Mouse (Mus musculus) heart, embryonic 11.5 days (tissue): ENCODE data around the gene Satb1. TPM values are rescaled to one million over a fixed set of nuclear protein-coding genes. Genes with fewer than 3 reads are reported as not detected.

Source experiments
- ATAC-seq: fragments of 200-750 bp; cut with Nextera tagmentation; replicated peaks from 2 replicates; pipeline ENCODE4 v1.8.0; 2017; ENCODE audit warnings: moderate library complexity; ENCODE audit not compliant: insufficient number of reproducible peaks, low FRiP score, low TSS enrichment
- H3K27ac ChIP-seq: fragments of 300-500 bp; sonication (generic); 2 replicates; pipeline ENCODE4 v1.5.1; 2014; ENCODE audit warnings: mild to moderate bottlenecking, low read depth, low read length
- H3K27me3 ChIP-seq: fragments of 300-500 bp; sonication (generic); 2 replicates; pipeline ENCODE4 v1.6.1; 2014; ENCODE audit warnings: mild to moderate bottlenecking, low read length, mixed read lengths; ENCODE audit not compliant: control insufficient read depth, insufficient read depth
- H3K36me3 ChIP-seq: fragments of 300-500 bp; sonication (generic); 2 replicates; pipeline ENCODE4 v1.6.1; 2014; ENCODE audit warnings: mild to moderate bottlenecking, low read length, moderate library complexity, mixed read lengths; ENCODE audit not compliant: control insufficient read depth, insufficient read depth
- H3K4me1 ChIP-seq: fragments of 300-500 bp; sonication (generic); 2 replicates; pipeline ENCODE4 v1.6.1; 2014; ENCODE audit warnings: low read length; ENCODE audit not compliant: control insufficient read depth, insufficient read depth
- H3K4me2 ChIP-seq: fragments of 300-500 bp; sonication (generic); 2 replicates; pipeline ENCODE4 v1.6.1; 2014; ENCODE audit warnings: mild to moderate bottlenecking, moderate library complexity
- H3K4me3 ChIP-seq: fragments of 300-500 bp; sonication (generic); 2 replicates; pipeline ENCODE4 v1.5.1; 2014; ENCODE audit warnings: low read depth, low read length
- H3K9ac ChIP-seq: fragments of 300-500 bp; sonication (generic); 2 replicates; pipeline ENCODE4 v1.6.1; 2014; ENCODE audit warnings: mild to moderate bottlenecking, low read depth, low read length, moderate library complexity
- H3K9me3 ChIP-seq: fragments of 300-500 bp; sonication (generic); replicated peaks from 2 replicates; pipeline ENCODE4 v1.6.1; 2016; ENCODE audit warnings: low read length; ENCODE audit not compliant: control insufficient read depth
- WGBS: fragments of 180-500 bp; shearing (Covaris S2); extraction: QIAGEN DNeasy Blood & Tissue Kit; methylation state at CpG from one replicate; pipeline ENCODE4 v1.1.7; 2014; ENCODE audit not compliant: insufficient replicate concordance; 5-methylcytosine and 5-hydroxymethylcytosine counted together
- polyA plus RNA-seq: library from polyadenylated mRNA; unstranded; fragments of >200 nt; fragmentation: Nextera tagmentation; extraction: Ambion mirVana; gene quantifications from 2 replicates; pipeline ENCODE4 v1.2.1, GENCODE M21; 2014

Gene Satb1
- polyA plus RNA-seq, 1 experiment from 2014 or later = 10.2 TPM

- no peaks in the 10 kb centered on the region for H3K36me3 ChIP-seq
- no peak overlapping the region for H3K27ac ChIP-seq
- no peak overlapping the region for H3K9ac ChIP-seq
- WGBS = 74% methylated on average over 3 of the region's 3 CpGs
- no peak for ATAC-seq
- H3K9me3 ChIP-seq = no peaks in the 10 kb centered on the region
- no peaks in the 10 kb centered on the region for H3K27me3 ChIP-seq
- no peak overlapping the region for H3K4me3 ChIP-seq
- no peak overlapping the region for H3K4me2 ChIP-seq
- H3K4me1 ChIP-seq = no peaks in the 10 kb centered on the region
These were observed 23.2 kb upstream of the Satb1 start for GRCm38 (mm10) chr17:51856332-51856731.

- no peak for ATAC-seq
- 64% methylated on average over 3 of the region's 3 CpGs for WGBS
- H3K9me3 ChIP-seq = no peaks in the 10 kb centered on the region
These were observed 22.2 kb upstream of the Satb1 start for GRCm38 (mm10) chr17:51855261-51855660.

DNA sequence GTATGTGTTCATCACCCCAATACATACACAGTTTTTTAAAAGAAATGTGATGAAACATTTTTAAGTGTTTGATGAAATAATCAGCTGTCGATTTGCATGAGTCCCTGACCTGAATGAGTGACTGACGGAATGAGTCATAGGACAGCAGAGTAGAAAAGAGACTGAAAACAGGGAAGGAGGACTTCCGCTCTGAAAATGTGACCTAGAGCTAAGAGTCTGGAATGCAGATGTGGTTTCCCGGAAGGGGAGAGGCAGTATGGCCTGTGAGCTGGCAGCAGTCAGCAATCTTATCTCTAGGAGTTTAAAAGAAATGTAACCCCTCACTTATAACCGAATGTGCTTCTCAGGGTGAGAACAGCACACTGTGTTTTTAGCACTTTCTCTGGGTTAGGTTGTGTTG is 20.9 kb upstream of the Satb1 start:
- Histone ChIP-seq H3K4me1 (no peaks in the 10 kb centered on the region), H3K27me3 (no peaks in the 10 kb centered on the region), H3K9ac (no peak overlapping the region), H3K36me3 (no peaks in the 10 kb centered on the region), H3K4me2 (no peak overlapping the region), H3K27ac (no peak overlapping the region), H3K4me3 (no peak overlapping the region), H3K9me3 (no peaks in the 10 kb centered on the region)
- ATAC-seq = no peak
- WGBS = 46% methylated on average over 5 of the region's 5 CpGs

More at GRCm38 (mm10) chr17:51855261-51855660, 22.2 kb upstream of the Satb1 start:
- H3K27ac ChIP-seq = no peak overlapping the region
- H3K4me2 ChIP-seq = no peak overlapping the region
- H3K4me3 ChIP-seq = no peak overlapping the region
- no peaks in the 10 kb centered on the region for H3K4me1 ChIP-seq
- H3K36me3 ChIP-seq = no peaks in the 10 kb centered on the region
- no peaks in the 10 kb centered on the region for H3K27me3 ChIP-seq
- no peak overlapping the region for H3K9ac ChIP-seq

GRCm38 (mm10) chr17:51840596-51840995 is 7.5 kb upstream of the Satb1 start:
- no peak overlapping the region for H3K4me3 ChIP-seq
- peaks cover 6% of the 10 kb centered on the region; the same call in 1 of the 2 replicates for H3K27me3 ChIP-seq
- H3K9ac ChIP-seq = no peak overlapping the region
- no peaks in the 10 kb centered on the region for H3K4me1 ChIP-seq
- WGBS = 63% methylated on average over 6 of the region's 6 CpGs
- no peak overlapping the region for H3K4me2 ChIP-seq
- no peaks in the 10 kb centered on the region for H3K36me3 ChIP-seq
- H3K27ac ChIP-seq = no peak overlapping the region
- no peaks in the 10 kb centered on the region for H3K9me3 ChIP-seq
- ATAC-seq = no peak

DNA sequence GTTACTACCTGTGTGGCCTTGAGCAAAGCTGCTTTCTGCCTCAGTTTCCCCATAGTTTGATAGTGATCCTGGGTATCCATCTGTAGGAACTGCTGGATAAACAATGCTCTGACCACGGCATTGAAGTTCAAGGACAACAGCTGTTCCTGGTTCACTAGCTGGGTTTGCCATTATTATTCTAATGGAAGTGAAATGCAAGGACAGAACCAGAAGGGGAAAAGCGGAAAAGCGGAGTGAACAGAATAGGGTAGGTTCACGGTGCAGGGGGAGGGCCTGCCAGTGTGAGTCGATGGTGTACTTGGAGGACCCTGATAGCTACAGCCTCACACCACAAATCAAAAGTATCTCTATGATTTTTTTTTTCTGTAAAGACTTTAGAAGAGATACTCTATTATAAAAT is 6.4 kb upstream of the Satb1 start:
- Histone ChIP-seq H3K4me3 (no peak overlapping the region), H3K9ac (no peak overlapping the region), H3K36me3 (no peaks in the 10 kb centered on the region), H3K27ac (no peak overlapping the region), H3K9me3 (no peaks in the 10 kb centered on the region), H3K27me3 (peaks cover 12% of the 10 kb centered on the region), H3K4me2 (no peak overlapping the region), H3K4me1 (no peaks in the 10 kb centered on the region)
- no peak for ATAC-seq
- 83% methylated on average over 5 of the region's 5 CpGs for WGBS

- ATAC-seq = no peak
- peaks cover 6% of the 10 kb centered on the region; the same call in 1 of the 2 replicates for H3K4me1 ChIP-seq
- WGBS = 11% methylated on average over 1 of the region's 1 CpGs
These were observed 3.8 kb upstream of the Satb1 start for GRCm38 (mm10) chr17:51836901-51837300.

DNA sequence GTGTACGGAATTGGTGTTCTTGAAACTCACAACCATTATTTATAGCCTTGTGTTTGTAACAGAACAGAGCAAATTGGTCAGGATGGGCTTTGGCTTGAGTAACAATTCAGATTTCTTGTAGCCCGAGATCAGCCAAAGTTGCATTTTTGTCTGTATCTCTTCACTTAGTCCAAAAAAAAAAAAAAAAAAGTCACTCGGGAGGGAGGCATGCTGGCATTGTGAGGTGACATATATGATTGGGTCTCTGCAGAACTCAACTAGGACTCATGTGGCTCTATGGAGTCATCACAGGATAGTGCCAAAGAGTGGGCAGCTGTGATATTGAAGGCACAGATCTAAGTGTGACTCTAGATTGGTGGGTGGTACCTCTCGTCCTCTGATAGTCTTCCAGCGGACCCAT is 3.2 kb upstream of the Satb1 start:
- no peak for ATAC-seq
- Histone ChIP-seq H3K4me1 (peaks cover 12% of the 10 kb centered on the region; the same call in 1 of the 2 replicates), H3K4me2 (no peak overlapping the region), H3K9me3 (no peaks in the 10 kb centered on the region), H3K27ac (no peak overlapping the region), H3K36me3 (no peaks in the 10 kb centered on the region), H3K27me3 (peaks cover 42% of the 10 kb centered on the region), H3K9ac (no peak overlapping the region), H3K4me3 (no peak overlapping the region)
- WGBS = 85% methylated on average over 5 of the region's 5 CpGs

More at GRCm38 (mm10) chr17:51836901-51837300, 3.8 kb upstream of the Satb1 start:
- Histone ChIP-seq H3K4me2 (no peak overlapping the region), H3K27me3 (peaks cover 36% of the 10 kb centered on the region), H3K4me3 (no peak overlapping the region), H3K9ac (no peak overlapping the region), H3K27ac (no peak overlapping the region), H3K36me3 (no peaks in the 10 kb centered on the region), H3K9me3 (no peaks in the 10 kb centered on the region)

DNA sequence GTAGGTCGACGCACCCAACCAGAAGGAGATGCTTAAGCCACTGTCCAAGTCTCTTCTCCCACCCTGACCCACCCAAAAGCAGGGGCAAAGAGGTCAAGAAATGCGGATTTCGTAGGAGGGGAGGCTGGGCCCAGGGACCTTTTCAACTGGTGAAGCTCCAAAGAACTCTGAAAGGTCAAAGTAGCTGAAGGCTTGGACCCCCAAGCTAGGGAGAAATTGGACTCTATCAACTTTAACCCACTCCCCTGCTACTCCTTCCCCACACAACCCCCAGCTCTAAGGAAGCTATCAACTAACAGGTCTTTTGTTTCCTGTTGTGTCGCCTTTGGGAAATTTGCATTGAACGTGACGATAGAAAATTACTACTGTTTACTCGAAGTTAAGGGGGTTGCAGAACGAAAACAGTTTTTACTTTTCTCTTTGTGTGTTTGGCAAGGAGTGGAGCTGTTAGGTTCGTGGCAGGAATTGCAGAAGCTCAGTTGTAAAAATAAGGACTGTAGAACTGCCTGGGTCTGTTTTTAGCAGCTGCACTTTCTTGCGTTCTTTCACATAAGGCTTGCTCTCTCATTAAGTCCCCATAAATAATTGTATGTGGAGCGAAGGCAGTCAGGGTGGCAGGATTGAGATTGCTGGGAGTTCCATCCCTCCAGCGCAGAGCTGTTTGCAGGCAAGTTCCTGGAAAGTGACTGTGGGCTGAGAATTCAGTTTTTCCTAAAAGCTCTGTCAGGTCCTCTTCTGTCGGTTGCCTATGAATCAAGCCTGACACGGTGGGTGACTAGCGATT is 680 bp upstream of the Satb1 start:
- Histone ChIP-seq H3K9me3 (no peaks in the 10 kb centered on the region), H3K4me3 (no peak overlapping the region), H3K36me3 (no peaks in the 10 kb centered on the region), H3K4me1 (peaks cover 12% of the 10 kb centered on the region; the same call in 1 of the 2 replicates), H3K9ac (no peak overlapping the region), H3K27me3 (peaks cover 53% of the 10 kb centered on the region), H3K27ac (no peak overlapping the region), H3K4me2 (peak overlapping the region; percentile 100)
- 4% methylated on average over 16 of the region's 16 CpGs for WGBS
- ATAC-seq = no peak
